Mouse (Mus musculus): ENCODE measurements around the gene Itga2b.

Gene Itga2b

DNA sequence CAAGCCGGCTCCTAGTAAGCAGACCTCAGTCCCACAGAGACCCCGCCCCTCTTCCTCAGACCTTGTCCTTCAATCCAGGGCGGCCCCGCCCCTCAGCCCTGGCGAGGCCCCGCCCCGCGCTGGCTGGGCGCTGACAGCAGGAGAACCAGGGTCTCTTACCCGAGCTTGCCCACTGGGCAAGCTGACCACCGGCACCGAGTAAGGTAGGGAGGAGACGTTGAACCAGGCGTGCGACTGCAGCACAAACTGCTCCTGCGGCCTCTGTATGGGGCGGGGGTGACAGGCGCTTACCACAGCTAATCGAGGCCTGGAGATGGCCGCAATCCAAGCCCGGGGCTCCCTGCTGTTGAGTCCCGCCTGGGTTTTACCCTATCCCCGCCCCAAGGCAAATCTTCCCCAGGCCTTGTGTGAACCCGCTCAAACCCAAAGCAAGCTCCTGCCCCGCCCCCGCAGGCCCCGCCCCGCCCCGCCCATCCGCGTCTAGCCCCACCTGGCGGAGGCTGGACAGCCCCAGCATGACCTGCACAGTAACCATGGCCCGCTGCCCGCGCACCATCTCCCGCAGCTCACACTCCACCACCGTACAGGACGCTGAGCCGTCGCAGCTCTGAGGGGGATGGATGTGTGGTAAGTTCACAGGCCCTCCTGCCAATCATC is 14.1 kb downstream of the Itga2b start:
- peak; percentile 80 for DNase-seq (ENCODE audit: low spot score)

GRCm38 (mm10) chr11:102453131-102453530 is 16.8 kb downstream of the Itga2b start:
- DNase-seq (ENCODE audit: low spot score) = no peak

- DNase-seq (ENCODE audit: low spot score) = no peak
Measured at GRCm38 (mm10) chr11:102449043-102450008, 20.6 kb downstream of the Itga2b start.

- no peak for DNase-seq (ENCODE audit: low spot score)
Measured at GRCm38 (mm10) chr11:102448327-102448726, 21.6 kb downstream of the Itga2b start.

GRCm38 (mm10) chr11:102447497-102447896 is 22.4 kb downstream of the Itga2b start, which contains the start of gene Fam171a2:
Gene Fam171a2, minus strand, starts transcription at chr11:102447682.
- peak; percentile 83 for DNase-seq (ENCODE audit: low spot score)

GRCm38 (mm10) chr11:102446581-102447461 is 23.1 kb downstream of the Itga2b start:
- peak; percentile 46 for DNase-seq (ENCODE audit: low spot score)

DNA sequence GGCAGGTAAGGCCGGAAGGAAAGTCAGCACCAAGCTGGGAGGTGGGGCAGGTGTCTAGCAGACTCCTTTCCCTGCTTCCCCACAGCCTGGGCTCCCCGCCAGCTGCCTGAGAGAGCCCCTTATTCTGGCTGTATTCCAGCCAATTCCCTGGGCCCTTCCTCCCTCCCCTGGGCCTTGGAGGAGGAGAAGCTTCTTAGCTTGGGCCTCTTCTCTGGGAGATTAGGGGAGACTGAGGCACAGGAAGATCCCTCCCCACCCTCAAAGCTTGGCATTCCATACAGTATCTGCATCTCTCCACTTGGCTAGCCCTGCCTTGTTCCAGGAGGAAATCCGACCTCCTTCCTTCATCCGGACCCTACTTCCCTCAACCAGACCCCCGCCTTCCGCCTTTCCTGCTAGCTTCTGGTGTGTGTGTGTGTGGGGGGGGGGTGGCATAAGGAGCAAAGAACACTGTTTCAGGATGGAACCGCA is 24.0 kb downstream of the Itga2b start:
- DNase-seq (ENCODE audit: low spot score) = peak; percentile 59

DNA sequence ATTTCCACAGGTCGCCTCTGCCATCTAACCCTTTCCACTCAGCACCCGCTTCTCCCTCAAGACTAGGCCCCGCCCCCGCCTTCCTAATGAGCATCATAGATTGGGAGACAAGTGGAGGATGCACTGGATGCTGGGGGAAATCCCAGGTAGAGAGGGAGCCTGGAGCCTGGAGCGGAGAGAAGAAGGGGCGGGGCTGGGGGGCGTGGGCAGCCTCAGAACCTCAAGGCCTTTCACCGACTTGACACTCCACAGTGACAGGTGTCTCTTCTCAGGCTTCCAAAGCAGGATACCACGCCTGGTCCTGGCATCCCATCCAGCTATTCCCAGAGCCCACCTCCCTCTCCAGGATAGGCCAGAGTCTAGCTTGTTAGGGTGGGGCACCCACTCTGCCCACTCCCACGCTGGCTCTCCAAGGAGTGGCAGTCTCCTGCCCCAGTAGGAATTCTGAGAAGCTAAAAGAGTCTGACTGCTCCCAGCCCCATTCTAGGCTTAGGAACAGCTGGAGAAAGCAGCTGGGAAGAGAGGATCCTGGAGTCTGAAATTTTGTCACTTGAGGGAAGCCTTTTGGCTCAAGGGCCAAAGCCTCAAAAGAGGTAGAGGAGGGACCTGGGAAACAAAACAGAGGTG is 24.5 kb downstream of the Itga2b start:
- no peak for DNase-seq (ENCODE audit: low spot score)

DNA sequence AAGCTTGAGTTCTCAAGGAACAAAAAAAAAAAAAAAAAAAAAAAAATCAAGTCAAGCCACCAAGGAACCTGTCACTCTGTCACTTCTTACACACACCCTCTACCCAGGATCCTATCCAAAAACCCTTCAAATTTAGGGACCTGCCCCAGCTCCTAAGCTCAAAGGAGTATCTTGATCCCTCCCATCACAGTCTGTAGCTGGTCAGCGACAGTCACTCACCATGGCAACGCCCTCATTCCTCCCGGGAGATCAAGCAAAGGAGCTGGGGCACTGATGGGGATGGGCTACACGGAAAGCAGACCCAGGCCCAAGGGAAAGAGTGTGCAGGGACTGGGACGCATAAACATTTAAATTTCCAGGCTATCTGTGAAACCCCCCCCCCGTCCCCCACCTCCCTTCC is 25.1 kb downstream of the Itga2b start:
- no peak for DNase-seq (ENCODE audit: low spot score)

GRCm38 (mm10) chr11:102444321-102444720 is 25.6 kb downstream of the Itga2b start:
- no peak for DNase-seq (ENCODE audit: low spot score)

- DNase-seq (ENCODE audit: low spot score) = no peak
Measured at GRCm38 (mm10) chr11:102443740-102444139, 26.2 kb downstream of the Itga2b start.

- no peak for DNase-seq (ENCODE audit: low spot score)
Measured at GRCm38 (mm10) chr11:102442089-102442488, 27.8 kb downstream of the Itga2b start.

DNA sequence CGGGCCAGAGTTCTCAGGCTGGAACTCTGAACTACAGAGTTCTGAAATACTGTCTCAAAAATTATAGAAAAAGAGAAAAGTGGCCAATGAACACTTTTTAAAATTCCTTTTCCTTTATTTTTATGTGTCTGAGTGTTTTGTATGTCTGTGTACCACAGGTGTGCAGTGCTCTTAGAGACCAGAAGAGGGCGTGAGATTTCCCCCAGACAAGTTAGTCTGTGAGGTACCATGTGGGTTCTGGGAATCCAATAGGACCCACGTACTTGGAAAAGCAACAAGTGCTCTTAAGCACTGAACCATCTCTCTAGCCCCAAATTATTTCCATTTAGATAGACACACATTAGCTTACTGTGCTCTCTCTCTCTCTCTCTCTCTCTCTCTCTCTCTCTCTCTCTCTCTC is 28.5 kb downstream of the Itga2b start:
- no peak for DNase-seq (ENCODE audit: low spot score)

GRCm38 (mm10) chr11:102440255-102440654 is 29.7 kb downstream of the Itga2b start:
- no peak for DNase-seq (ENCODE audit: low spot score)

GRCm38 (mm10) chr11:102439093-102440082 is 30.5 kb downstream of the Itga2b start:
- no peak for DNase-seq (ENCODE audit: low spot score)

DNA sequence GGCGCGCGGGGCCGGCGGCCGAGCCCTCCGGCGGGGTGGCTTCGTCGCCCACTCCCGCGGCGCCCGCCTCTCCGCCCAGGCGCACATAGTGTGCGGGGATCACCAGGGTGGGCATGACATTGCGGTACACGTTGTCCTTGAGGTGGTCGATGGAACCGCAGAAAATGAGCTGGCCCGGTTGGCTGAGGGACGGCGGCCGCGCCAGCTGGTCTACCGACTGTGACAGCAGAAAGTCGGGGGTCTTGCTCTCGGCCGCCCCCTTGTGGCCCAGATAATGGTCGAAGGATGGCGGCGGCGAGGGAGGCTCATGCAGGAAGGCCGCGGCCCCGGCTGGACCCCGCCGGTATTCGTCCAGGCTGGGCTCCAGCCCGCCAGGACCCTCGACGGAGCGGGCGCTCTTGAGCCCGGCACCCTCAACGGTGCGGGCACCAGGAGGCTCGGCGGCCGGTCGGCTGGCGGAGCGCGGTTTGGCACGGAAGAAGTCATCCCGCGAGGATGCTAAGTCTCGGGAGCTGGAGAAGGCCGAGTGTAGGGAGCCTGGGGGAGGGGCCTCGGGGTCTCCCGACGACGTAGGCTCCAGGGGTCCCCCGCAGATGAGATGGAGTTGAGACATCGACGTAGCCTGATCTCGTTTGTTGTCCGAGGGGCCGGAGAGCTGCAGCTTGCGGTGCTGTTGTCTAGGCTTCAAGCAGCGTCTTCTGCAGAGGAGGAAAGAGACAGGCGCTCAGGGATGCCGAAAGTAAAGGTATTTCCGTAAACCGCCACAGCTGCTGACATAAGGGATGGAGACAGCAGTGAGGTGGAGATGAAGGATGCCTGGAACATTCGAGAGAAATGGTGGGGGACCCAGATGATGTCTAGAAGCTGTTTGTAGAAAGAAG is 31.5 kb downstream of the Itga2b start:
- DNase-seq (ENCODE audit: low spot score) = peak; percentile 78

DNA sequence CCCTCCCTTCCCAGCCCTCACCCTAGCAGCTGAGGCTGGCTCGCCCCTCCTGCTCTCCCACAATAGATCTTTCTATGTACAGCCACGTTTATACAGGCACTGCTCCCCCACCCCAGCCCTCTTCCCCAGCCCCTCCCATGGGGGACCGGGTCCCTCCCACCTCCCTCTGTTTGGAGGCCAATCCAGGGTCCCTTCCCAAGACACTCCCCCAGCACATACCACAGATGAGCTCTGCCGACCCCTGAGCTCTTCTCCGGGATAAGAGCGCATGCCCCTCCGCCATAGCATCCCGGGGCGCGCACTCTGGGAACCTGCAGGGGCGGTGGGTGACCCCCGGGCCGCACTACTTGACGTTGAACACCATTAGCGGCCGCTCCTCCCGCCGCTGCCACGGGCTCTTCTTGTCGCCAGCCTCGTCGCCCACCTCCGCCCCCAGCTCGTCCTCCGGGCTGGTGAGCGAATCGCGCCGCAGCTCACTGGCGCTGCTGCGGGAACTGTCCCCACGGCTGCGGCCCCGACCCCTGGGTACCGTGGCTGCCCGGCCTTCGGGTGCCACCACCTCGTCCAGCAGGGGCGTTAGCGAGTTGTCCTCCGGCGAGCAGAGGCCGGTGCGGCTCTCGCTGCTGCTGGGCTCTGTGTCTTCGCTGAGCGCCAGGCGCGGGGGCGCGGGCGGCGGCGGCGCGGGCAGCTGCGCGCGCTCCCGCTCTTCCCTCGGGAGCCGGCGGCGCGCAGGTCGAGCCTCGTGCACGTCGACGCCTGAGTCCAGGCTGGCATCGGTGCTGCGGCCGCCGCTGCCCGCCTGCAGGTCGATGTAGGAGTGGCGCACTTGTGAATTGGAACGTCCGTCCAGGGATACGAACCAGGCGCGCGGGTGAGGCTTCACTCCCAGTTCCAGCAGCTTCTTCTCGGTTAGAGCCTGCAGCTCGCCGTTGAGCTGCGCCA is 32.5 kb downstream of the Itga2b start:
- peak; percentile 67 for DNase-seq (ENCODE audit: low spot score)

DNA sequence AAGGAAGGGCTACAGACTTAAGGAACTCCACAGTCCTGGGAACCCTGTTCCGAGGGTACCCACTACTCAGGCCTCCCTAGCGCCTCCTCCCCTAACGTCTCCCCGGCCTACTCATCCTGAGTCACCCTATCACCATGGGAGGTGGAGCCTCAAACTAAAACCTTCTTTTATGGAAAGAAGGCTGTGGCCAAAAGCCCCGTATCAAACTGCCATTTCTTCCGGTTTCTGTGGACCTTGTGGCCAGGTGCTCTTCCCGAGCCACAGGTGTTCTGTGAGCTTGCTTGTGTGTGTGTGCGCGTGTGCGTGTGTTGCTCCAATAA is 33.5 kb downstream of the Itga2b start:
- DNase-seq (ENCODE audit: low spot score) = no peak

All from ovary, postnatal 36 days (tissue).